Comparison of ENCODE assay signal across 24 mouse cellular contexts in the genomic region with DNA sequence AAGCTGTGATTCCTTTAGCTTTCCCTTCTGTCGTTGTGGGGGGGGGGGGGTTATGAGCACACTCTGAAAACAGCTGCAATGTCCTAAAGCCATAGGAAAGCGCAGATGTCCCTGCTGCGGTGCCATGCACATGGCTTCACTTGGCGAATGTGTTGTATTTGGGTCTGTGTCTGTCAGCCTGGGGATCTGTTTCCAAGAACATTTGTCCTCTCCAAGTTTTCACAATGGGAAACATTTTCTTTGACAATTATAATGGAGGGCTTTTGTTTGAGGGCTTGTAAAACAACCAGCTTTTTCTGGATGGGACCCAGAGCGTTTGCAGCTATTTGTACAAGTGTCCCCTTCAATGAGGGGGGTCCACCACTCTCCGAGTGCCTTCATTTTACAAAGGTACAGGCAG. TPM values are rescaled to one million over a fixed set of nuclear protein-coding genes. Genes with fewer than 3 reads are reported as not detected.
A peak's percentile ranks its signal among the peaks of the same experiment; 100 is the strongest.
DNase-seq lines count a peak whose midpoint lies in the region; ATAC-seq and TF ChIP-seq lines count a peak whose summit lies in the region.
"Had no signal": no experiment of that assay in that cellular context is flagged by ENCODE, and none has a peak within 500 bp of the region (broad histone marks: within the 10 kb centered on the region; RNA-seq: fewer than 3 reads in every experiment).

No protein-coding gene starts in this region.

- DNase-seq in cerebellum, adult 9-10 months = peak; percentile 1
- DNase-seq in cerebellum, adult 11-12 months = no peak
- DNase-seq in hindbrain, postnatal 0 days (ENCODE audit: low spot score) = peak; percentile 15
- DNase-seq in brain, embryonic 14.5 days (ENCODE audit: low read depth) = peak; percentile 42
- no peak for DNase-seq in limb, embryonic 10.5 days (ENCODE audit: low spot score)
- DNase-seq in heart, adult 18-20 months = no peak
- DNase-seq: adrenal gland, adult 8-10 months; cerebellum, adult 18-20 months; heart, postnatal 36 days; kidney, adult 11 months; layer of hippocampus, postnatal 36 days; lung, adult 2 months had no signal

- peaks cover 11% of the 10 kb centered on the region; the same call in 1 of the 2 replicates for H3K4me1 ChIP-seq in hindbrain, postnatal 0 days (ENCODE audit: insufficient read depth, low read length)
- H3K4me1 ChIP-seq in hindbrain, embryonic 13.5 days (replicated peaks) = peaks cover 50% of the 10 kb centered on the region
- H3K4me1 ChIP-seq in limb, embryonic 10.5 days = peaks cover 74% of the 10 kb centered on the region

- H3K4me3 ChIP-seq in hindbrain, postnatal 0 days (ENCODE audit: low read length) = no peak overlapping the region
- H3K4me3 ChIP-seq in hindbrain, embryonic 13.5 days = no peak overlapping the region
- no peak overlapping the region for H3K4me3 ChIP-seq in limb, embryonic 10.5 days
- H3K4me3 ChIP-seq: embryonic facial prominence, embryonic 12.5 days; heart, embryonic 13.5 days; liver, embryonic 12.5 days; neural tube, embryonic 12.5 days had no signal

- no peak for ATAC-seq in hindbrain, postnatal 0 days
- no peak for ATAC-seq in hindbrain, embryonic 13.5 days (ENCODE audit: low FRiP score)
- no peak for ATAC-seq in megakaryocyte progenitor cell, adult 5-6 weeks (replicated peaks; ENCODE audit: poor library complexity)
- ATAC-seq: liver, embryonic 12.5 days had no signal

- no peaks in the 10 kb centered on the region for H3K36me3 ChIP-seq in hindbrain, postnatal 0 days (ENCODE audit: insufficient read depth, low read length)
- no peaks in the 10 kb centered on the region for H3K36me3 ChIP-seq in hindbrain, embryonic 13.5 days
- no peaks in the 10 kb centered on the region for H3K36me3 ChIP-seq in limb, embryonic 10.5 days
- H3K36me3 ChIP-seq: embryonic facial prominence, embryonic 12.5 days; heart, embryonic 13.5 days; liver, embryonic 12.5 days; neural tube, embryonic 12.5 days had no signal

- no peak overlapping the region for H3K27ac ChIP-seq in hindbrain, postnatal 0 days
- no peak overlapping the region for H3K27ac ChIP-seq in hindbrain, embryonic 13.5 days
- peak overlapping the region; percentile 91; the same call in 1 of the 2 replicates for H3K27ac ChIP-seq in limb, embryonic 10.5 days
- H3K27ac ChIP-seq: heart, embryonic 13.5 days; liver, embryonic 12.5 days; neural tube, embryonic 12.5 days had no signal

- 50% methylated on average over 6 of the region's 6 CpGs for WGBS in hindbrain, postnatal 0 days
- WGBS in hindbrain, embryonic 13.5 days = 56% methylated on average over 6 of the region's 6 CpGs
- WGBS in limb, embryonic 10.5 days = 88% methylated on average over 6 of the region's 6 CpGs

- H3K9ac ChIP-seq in hindbrain, postnatal 0 days (replicated peaks; ENCODE audit: low read length) = no peak overlapping the region
- no peak overlapping the region for H3K9ac ChIP-seq in hindbrain, embryonic 13.5 days
- H3K9ac ChIP-seq: embryonic facial prominence, embryonic 12.5 days; heart, embryonic 13.5 days; liver, embryonic 12.5 days; neural tube, embryonic 12.5 days had no signal

- no peak for TF ChIP-seq CTCF in hindbrain, postnatal 0 days (IDR thresholded peaks at IDR 0.05; ENCODE audit: low read depth)
- no peak for TF ChIP-seq CTCF in brain, embryonic 14.5 days (IDR thresholded peaks at IDR 0.05; ENCODE audit: borderline replicate concordance, extremely low read depth, insufficient read depth, insufficient read length)

- H3K9me3 ChIP-seq in hindbrain, postnatal 0 days (ENCODE audit: low read length) = no peaks in the 10 kb centered on the region
- no peaks in the 10 kb centered on the region for H3K9me3 ChIP-seq in hindbrain, embryonic 13.5 days
- no peaks in the 10 kb centered on the region for H3K9me3 ChIP-seq in limb, embryonic 10.5 days (replicated peaks)
- H3K9me3 ChIP-seq: embryonic facial prominence, embryonic 12.5 days; heart, embryonic 13.5 days; liver, embryonic 12.5 days; neural tube, embryonic 12.5 days had no signal

- no peak for TF ChIP-seq POLR2A in brain, embryonic 14.5 days (IDR thresholded peaks at IDR 0.05; ENCODE audit: borderline replicate concordance, extremely low read depth, insufficient read depth, insufficient read length, poor library complexity, severe bottlenecking)

- H3K4me2 ChIP-seq in hindbrain, postnatal 0 days (ENCODE audit: low read depth, low read length) = no peak overlapping the region
- H3K4me2 ChIP-seq in hindbrain, embryonic 13.5 days = no peak overlapping the region
- H3K4me2 ChIP-seq: embryonic facial prominence, embryonic 12.5 days; heart, embryonic 13.5 days; liver, embryonic 12.5 days; neural tube, embryonic 12.5 days had no signal

- H3K27me3 ChIP-seq in hindbrain, postnatal 0 days (ENCODE audit: insufficient read depth, low read length) = no peaks in the 10 kb centered on the region
- H3K27me3 ChIP-seq in hindbrain, embryonic 13.5 days = 0 out of 2 replicates have a peak, but pooled peaks cover 3% of the 10 kb centered on the region
- H3K27me3 ChIP-seq in limb, embryonic 10.5 days (ENCODE audit: low read depth, poor library complexity, severe bottlenecking) = no peaks in the 10 kb centered on the region
- H3K27me3 ChIP-seq: embryonic facial prominence, embryonic 12.5 days; heart, embryonic 13.5 days; neural tube, embryonic 12.5 days had no signal

RNA-seq across cellular contexts. Expression of a gene that starts 3.4 kb away (rescaled TPM):
- not detected in 2 replicates for total RNA-seq in hindbrain, postnatal 0 days (2014; rRNA removed)
- polyA plus RNA-seq in hindbrain, postnatal 0 days (2015; fragmentation: Nextera tagmentation; extraction: Ambion mirVana) = 0.14 TPM in 1 of 2 replicates, not detected in the other
- polyA plus RNA-seq in hindbrain, embryonic 13.5 days (2015; fragmentation: Nextera tagmentation; extraction: Ambion mirVana) = not detected in 2 replicates
- 0.04 and 0.14 TPM in 2 replicates for polyA plus RNA-seq in brain, embryonic 14.5 days (2012; rRNA removed)
- polyA plus RNA-seq in limb, embryonic 10.5 days (2016; fragmentation: Nextera tagmentation; extraction: Ambion mirVana) = 0.23 and 0.35 TPM in 2 replicates
- not detected in 2 replicates for total RNA-seq in megakaryocyte progenitor cell, adult 5-6 weeks (2015)
- total RNA-seq in megakaryocyte progenitor cell, adult 5-6 weeks (2017) = not detected in 2 replicates
- not detected for total RNA-seq in heart, adult 18-20 months (2021)
- total RNA-seq: adrenal gland, adult 8-10 months; common myeloid progenitor, adult 5-6 weeks; heart, postnatal 36 days; layer of hippocampus, adult 18-20 months; layer of hippocampus, postnatal 36 days; left cerebral cortex, postnatal 25 days; megakaryocyte-erythroid progenitor cell, adult 5-6 weeks; monocyte, adult 5-6 weeks had no signal
- polyA plus RNA-seq: liver, embryonic 12.5 days; lung, adult 2 months; neural tube, embryonic 12.5 days; small intestine, adult 2 months had no signal

RNA-seq across cellular contexts. Expression of a gene that starts 24.8 kb away (rescaled TPM):
- 0.68 and 0.84 TPM in 2 replicates for total RNA-seq in hindbrain, postnatal 0 days (2014; rRNA removed)
- 0.40 and 0.68 TPM in 2 replicates for polyA plus RNA-seq in hindbrain, postnatal 0 days (2015; fragmentation: Nextera tagmentation; extraction: Ambion mirVana)
- 0.71 and 1.1 TPM in 2 replicates for polyA plus RNA-seq in hindbrain, embryonic 13.5 days (2015; fragmentation: Nextera tagmentation; extraction: Ambion mirVana)
- polyA plus RNA-seq in brain, embryonic 14.5 days (2012; rRNA removed) = 0.68 and 1.0 TPM in 2 replicates
- 0.38 TPM in 2 replicates for polyA plus RNA-seq in limb, embryonic 10.5 days (2016; fragmentation: Nextera tagmentation; extraction: Ambion mirVana)
- not detected in 2 replicates for total RNA-seq in megakaryocyte progenitor cell, adult 5-6 weeks (2015)
- total RNA-seq in megakaryocyte progenitor cell, adult 5-6 weeks (2017) = not detected in 2 replicates
- not detected for total RNA-seq in heart, adult 18-20 months (2021)
- total RNA-seq: adrenal gland, adult 8-10 months; common myeloid progenitor, adult 5-6 weeks; layer of hippocampus, adult 18-20 months; layer of hippocampus, postnatal 36 days; left cerebral cortex, postnatal 25 days; megakaryocyte-erythroid progenitor cell, adult 5-6 weeks; monocyte, adult 5-6 weeks had no signal

RNA-seq across cellular contexts. Expression of a gene that starts 46.1 kb away (rescaled TPM):
- 0.11 and 0.16 TPM in 2 replicates for total RNA-seq in hindbrain, postnatal 0 days (2014; rRNA removed)
- 0.45 and 0.53 TPM in 2 replicates for polyA plus RNA-seq in hindbrain, postnatal 0 days (2015; fragmentation: Nextera tagmentation; extraction: Ambion mirVana)
- polyA plus RNA-seq in hindbrain, embryonic 13.5 days (2015; fragmentation: Nextera tagmentation; extraction: Ambion mirVana) = 1.4 and 1.5 TPM in 2 replicates
- polyA plus RNA-seq in brain, embryonic 14.5 days (2012; rRNA removed) = 2.5 and 3.3 TPM in 2 replicates
- polyA plus RNA-seq in limb, embryonic 10.5 days (2016; fragmentation: Nextera tagmentation; extraction: Ambion mirVana) = 1.1 and 1.4 TPM in 2 replicates
- total RNA-seq in megakaryocyte progenitor cell, adult 5-6 weeks (2015) = not detected in 2 replicates
- not detected in 2 replicates for total RNA-seq in megakaryocyte progenitor cell, adult 5-6 weeks (2017)
- not detected for total RNA-seq in heart, adult 18-20 months (2021)
- total RNA-seq: common myeloid progenitor, adult 5-6 weeks; heart, postnatal 36 days; layer of hippocampus, adult 18-20 months; layer of hippocampus, postnatal 36 days; megakaryocyte-erythroid progenitor cell, adult 5-6 weeks; monocyte, adult 5-6 weeks had no signal
- polyA plus RNA-seq: small intestine, adult 2 months had no signal

Comparison
In these comparisons a context has a peak if more than half of its experiments do, and no peak if none do; other contexts are left out.
1. DNase-seq: peak in cerebellum, adult 9-10 months (single experiment), hindbrain, postnatal 0 days (single experiment) and brain, embryonic 14.5 days (single experiment); none in cerebellum, adult 11-12 months (single experiment), limb, embryonic 10.5 days (single experiment) and heart, adult 18-20 months (0 of 2).